Mouse (Mus musculus): Measurements from ENCODE around the gene Magee1.

DNA sequence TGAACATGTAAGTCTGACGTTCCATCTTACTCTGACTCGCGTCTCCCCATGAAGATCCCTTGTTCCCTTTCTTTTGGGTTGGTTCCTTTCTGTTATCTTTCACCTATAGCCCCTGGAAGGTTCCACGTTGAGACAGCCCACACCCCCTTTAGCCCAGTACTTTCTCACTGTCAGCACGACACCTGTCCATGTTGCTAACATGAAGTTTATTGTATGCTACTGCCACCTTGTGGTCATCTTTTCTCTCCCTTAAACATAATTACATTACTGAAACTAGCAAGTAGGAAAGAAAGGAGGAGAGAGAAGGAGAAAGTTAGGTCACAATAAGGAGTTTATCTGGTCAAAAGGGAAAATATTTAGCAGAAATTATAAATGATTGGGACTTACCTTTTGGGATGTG is 16.0 kb upstream of the Magee1 start:
- TF ChIP-seq POLR2A (IDR thresholded peaks at IDR 0.05; ENCODE audit: borderline replicate concordance, extremely low read depth, low read depth, low read length) (no peak), CTCF (IDR thresholded peaks at IDR 0.05; ENCODE audit: insufficient read depth, low read length) (no peak)
